In the genomic region with DNA sequence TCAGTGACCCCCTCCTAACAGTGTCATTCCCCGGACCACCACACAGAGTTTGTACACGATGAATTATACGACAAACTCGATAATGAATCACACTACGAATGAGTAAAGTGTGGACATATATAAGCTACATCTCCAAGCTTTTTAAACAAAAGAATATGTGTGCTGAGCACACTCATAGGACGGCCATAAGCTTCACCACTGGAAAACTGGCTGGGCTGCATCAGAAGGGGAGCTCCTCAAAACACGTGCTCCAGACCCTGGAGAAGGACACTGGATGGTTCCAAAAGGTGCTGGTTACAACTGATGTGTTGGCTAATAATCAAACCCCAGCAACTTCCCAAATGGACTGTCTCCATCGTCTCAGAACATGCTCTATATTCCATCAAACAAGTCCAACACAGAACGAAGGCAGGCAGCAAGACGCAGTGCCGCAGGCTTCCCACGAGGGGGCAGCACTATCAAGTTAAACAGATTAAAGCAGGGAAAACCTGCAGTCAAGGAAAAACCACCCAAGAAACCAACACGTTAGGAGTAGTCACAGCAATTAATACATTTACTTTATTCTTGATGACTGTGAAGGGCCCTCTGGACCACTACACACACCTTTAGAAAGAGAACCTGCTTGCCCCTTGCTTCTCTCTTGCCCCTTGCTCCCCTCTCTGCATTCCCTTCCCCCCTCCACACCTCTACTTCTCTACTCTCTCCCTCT, we compare ENCODE assay signal across 9 mouse cellular contexts. TPM values are rescaled to one million over a fixed set of nuclear protein-coding genes. Genes with fewer than 3 reads are reported as not detected.
DNase-seq lines count a peak whose midpoint lies in the region; ATAC-seq and TF ChIP-seq lines count a peak whose summit lies in the region.
"Had no signal": no experiment of that assay in that cellular context is flagged by ENCODE, and none has a peak within 500 bp of the region (broad histone marks: within the 10 kb centered on the region; RNA-seq: fewer than 3 reads in every experiment).

No protein-coding gene starts in this region.

- peak; percentile 80 for DNase-seq in adrenal gland, postnatal 25 days
- peak; percentile 85 for DNase-seq in embryonic facial prominence, embryonic 11.5 days (ENCODE audit: low spot score)
- DNase-seq in heart, postnatal 14 days = peak; percentile 80 to 89
- DNase-seq in layer of hippocampus, adult 9-10 months (ENCODE audit: low spot score) = peak; percentile 90
- peak; percentile 75 for DNase-seq in lung, postnatal 0 days (ENCODE audit: low spot score)
- DNase-seq in retina, adult 2 months (ENCODE audit: low read depth, low spot score) = peak; percentile 64
- peak; percentile 80 for DNase-seq in thymus, postnatal 25 days

- no peak overlapping the region for H3K4me2 ChIP-seq in embryonic facial prominence, embryonic 11.5 days (ENCODE audit: low read depth, low read length)
- H3K4me2 ChIP-seq in lung, postnatal 0 days (replicated peaks; ENCODE audit: low read depth, low read length) = no peak overlapping the region
- H3K4me2 ChIP-seq: heart, embryonic 15.5 days had no signal

- intact Hi-C loops in heart, postnatal 14 days (cut with DNase I) = loop anchor here (1.0 to 10.0 kb wide), 4 partner anchors 29 to 659 kb away; no protein-coding TSS in a partner anchor

- H3K36me3 ChIP-seq in embryonic facial prominence, embryonic 11.5 days (replicated peaks; ENCODE audit: control insufficient read depth, insufficient read depth, low read depth, low read length) = no peaks in the 10 kb centered on the region
- H3K36me3 ChIP-seq in lung, postnatal 0 days (ENCODE audit: insufficient read depth, low read length) = no peaks in the 10 kb centered on the region

- TF ChIP-seq CTCF in lung, postnatal 0 days (IDR thresholded peaks at IDR 0.05) = peak; percentile 94

- H3K27ac ChIP-seq in embryonic facial prominence, embryonic 11.5 days (replicated peaks; ENCODE audit: low read depth, low read length) = no peak overlapping the region
- no peak overlapping the region for H3K27ac ChIP-seq in lung, postnatal 0 days (ENCODE audit: low read length)
- H3K27ac ChIP-seq: heart, embryonic 15.5 days had no signal

- ATAC-seq in CD4-positive, CD25-positive, alpha-beta regulatory T cell, adult 4 months = peak; percentile 65
- no peak; the same call in 1 of the 2 replicates for ATAC-seq in embryonic facial prominence, embryonic 11.5 days (replicated peaks; ENCODE audit: insufficient number of reproducible peaks, low FRiP score, low TSS enrichment, low read depth)
- peak; percentile 38 for ATAC-seq in lung, postnatal 0 days

- H3K9me3 ChIP-seq in embryonic facial prominence, embryonic 11.5 days (replicated peaks; ENCODE audit: control insufficient read depth, low read length) = no peaks in the 10 kb centered on the region
- H3K9me3 ChIP-seq in lung, postnatal 0 days (ENCODE audit: low read length) = no peaks in the 10 kb centered on the region
- H3K9me3 ChIP-seq: heart, embryonic 15.5 days had no signal

- WGBS in embryonic facial prominence, embryonic 11.5 days = 61% methylated on average over 13 of the region's 13 CpGs
- 55% methylated on average over 13 of the region's 13 CpGs for WGBS in lung, postnatal 0 days

- H3K27me3 ChIP-seq in embryonic facial prominence, embryonic 11.5 days (ENCODE audit: control insufficient read depth, insufficient read depth, low read length) = no peaks in the 10 kb centered on the region
- H3K27me3 ChIP-seq in lung, postnatal 0 days (replicated peaks; ENCODE audit: insufficient read depth, low read length) = no peaks in the 10 kb centered on the region
- H3K27me3 ChIP-seq: heart, embryonic 15.5 days had no signal

- TF ChIP-seq EP300 in lung, postnatal 0 days (IDR thresholded peaks at IDR 0.05) = no peak

- no peaks in the 10 kb centered on the region for H3K4me1 ChIP-seq in embryonic facial prominence, embryonic 11.5 days (ENCODE audit: control insufficient read depth, insufficient read depth, low read length)
- no peaks in the 10 kb centered on the region for H3K4me1 ChIP-seq in lung, postnatal 0 days (ENCODE audit: insufficient read depth, low read depth, low read length)

- H3K4me3 ChIP-seq in embryonic facial prominence, embryonic 11.5 days (ENCODE audit: low read depth, low read length) = no peak overlapping the region
- no peak overlapping the region for H3K4me3 ChIP-seq in lung, postnatal 0 days (ENCODE audit: low read depth, low read length)
- H3K4me3 ChIP-seq: heart, embryonic 15.5 days had no signal

- no peak overlapping the region for H3K9ac ChIP-seq in embryonic facial prominence, embryonic 11.5 days (replicated peaks; ENCODE audit: low read length)
- no peak overlapping the region for H3K9ac ChIP-seq in lung, postnatal 0 days (replicated peaks; ENCODE audit: low read depth)
- H3K9ac ChIP-seq: heart, embryonic 15.5 days had no signal

RNA-seq across cellular contexts. Expression of a gene that starts 30.5 kb away (rescaled TPM):
- 100 to 1,000 TPM in 1 of 2 experiments, 10 to 100 TPM in 1; 99.1 to 129 TPM for polyA plus RNA-seq in CD4-positive, CD25-positive, alpha-beta regulatory T cell, adult 4 months (2017; shearing (Covaris generic))
- 37.9 and 53.0 TPM in 2 replicates for total RNA-seq in adrenal gland, postnatal 25 days (2021)
- polyA plus RNA-seq in embryonic facial prominence, embryonic 11.5 days (2014; fragmentation: Nextera tagmentation; extraction: Ambion mirVana) = 43.1 and 47.0 TPM in 2 replicates
- 10 to 100 TPM; 28.9 to 29.0 TPM for total RNA-seq in heart, postnatal 14 days (2021)
- polyA plus RNA-seq in lung, postnatal 0 days (2015; fragmentation: Nextera tagmentation; extraction: Ambion mirVana) = 66.9 and 74.8 TPM in 2 replicates

RNA-seq across cellular contexts. Expression of a gene that starts 37.5 kb away (rescaled TPM):
- under 1 TPM; 0.12 to 0.66 TPM for polyA plus RNA-seq in CD4-positive, CD25-positive, alpha-beta regulatory T cell, adult 4 months (2017; shearing (Covaris generic))
- total RNA-seq in adrenal gland, postnatal 25 days (2021) = not detected in 2 replicates
- 0.36 and 0.46 TPM in 2 replicates for polyA plus RNA-seq in embryonic facial prominence, embryonic 11.5 days (2014; fragmentation: Nextera tagmentation; extraction: Ambion mirVana)
- under 1 TPM; 0.33 to 0.34 TPM for total RNA-seq in heart, postnatal 14 days (2021)
- polyA plus RNA-seq in lung, postnatal 0 days (2015; fragmentation: Nextera tagmentation; extraction: Ambion mirVana) = 0.26 TPM in 1 of 2 replicates, not detected in the other
